In the genomic region with DNA sequence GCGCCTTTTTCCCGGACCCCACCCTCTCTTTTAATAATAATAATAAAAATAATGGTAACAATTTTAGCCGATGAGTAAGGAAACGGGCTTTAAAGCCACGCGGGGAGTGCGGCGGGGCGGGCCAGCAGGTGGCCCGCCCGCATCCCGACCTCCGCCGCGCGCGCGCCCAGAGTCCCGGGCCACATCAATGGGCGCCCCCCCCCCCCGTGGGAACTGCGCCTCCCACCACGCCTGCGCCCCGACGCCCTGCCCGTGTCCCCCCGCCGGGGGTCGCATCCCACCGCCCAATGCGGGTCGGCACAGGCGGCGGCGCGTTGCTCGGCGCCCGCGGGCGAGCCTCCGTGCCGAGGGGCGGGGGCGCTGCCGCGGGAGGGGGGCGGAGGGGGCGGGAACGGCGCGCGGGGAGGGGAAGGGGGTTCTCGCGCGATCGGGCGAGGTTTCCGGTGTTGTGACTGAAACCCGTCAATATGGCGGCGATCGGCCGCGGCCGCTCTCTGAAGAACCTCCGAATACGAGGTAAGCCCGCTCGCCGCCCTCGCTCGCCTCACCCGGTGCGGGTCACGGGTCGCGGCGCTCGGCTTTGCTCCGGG, we compare ENCODE assay signal across 8 mouse cellular contexts. TPM values are rescaled to one million over a fixed set of nuclear protein-coding genes. Genes with fewer than 3 reads are reported as not detected.
DNase-seq lines count a peak whose midpoint lies in the region; ATAC-seq lines count a peak whose summit lies in the region.

A gene (plus strand): TSS at position 444 of the 590 bp plus-strand sequence.

- ATAC-seq in hindbrain, embryonic 16.5 days: peak; percentile 91
- ATAC-seq in megakaryocyte progenitor cell, adult 5-6 weeks (replicated peaks; ENCODE audit: poor library complexity): peak; percentile 55

- H3K27ac ChIP-seq in hindbrain, embryonic 16.5 days (ENCODE audit: low read depth, low read length): peak within 1 kb of the TSS; percentile 95

- H3K4me2 ChIP-seq in hindbrain, embryonic 16.5 days (ENCODE audit: low read length): peak within 1 kb of the TSS; percentile 92

- peak; percentile 83 for DNase-seq in T-cell, adult 2 months (ENCODE audit: low spot score)
- peak; percentile 84 to 92 for DNase-seq in cerebellum, postnatal 25 days
- peak; percentile 83 for DNase-seq in gastrocnemius, adult 18-20 months (ENCODE audit: low spot score)
- DNase-seq in left cerebral cortex, postnatal 10 days (ENCODE audit: extremely low spot score in 1 of 2, low spot score in 2 of 2): peak; percentile 61 to 93
- DNase-seq in right cerebral cortex, postnatal 10 days (ENCODE audit: low spot score in 2 of 2): peak; percentile 88 to 91
- peak; percentile 84 for DNase-seq in urinary bladder, postnatal 25 days (ENCODE audit: low spot score)

- H3K36me3 ChIP-seq in hindbrain, embryonic 16.5 days (ENCODE audit: control insufficient read depth, insufficient read depth, low read length): no peaks in the 10 kb centered on the region

- H3K9me3 ChIP-seq in hindbrain, embryonic 16.5 days (ENCODE audit: control insufficient read depth, low read length): no peaks in the 10 kb centered on the region

- H3K27me3 ChIP-seq in hindbrain, embryonic 16.5 days (replicated peaks; ENCODE audit: control insufficient read depth, insufficient read depth, low read length): no peaks in the 10 kb centered on the region

- peak within 1 kb of the TSS; percentile 94 for H3K9ac ChIP-seq in hindbrain, embryonic 16.5 days (ENCODE audit: low read depth, low read length)

- intact Hi-C loops in left cerebral cortex, postnatal 10 days (cut with DNase I): loop anchor here (2.0 kb wide), 1 partner anchor 17 kb away; no protein-coding TSS in a partner anchor

- peaks cover 14% of the 10 kb centered on the region for H3K4me1 ChIP-seq in hindbrain, embryonic 16.5 days (ENCODE audit: control insufficient read depth, insufficient read depth, low read depth, low read length)

- peak within 1 kb of the TSS; percentile 61 for H3K4me3 ChIP-seq in hindbrain, embryonic 16.5 days (ENCODE audit: low read length)

- 1% methylated on average over 62 of the region's 82 CpGs for WGBS in hindbrain, embryonic 16.5 days

RNA-seq across cellular contexts. Expression of the gene that starts here (rescaled TPM):
- total RNA-seq in gastrocnemius, adult 18-20 months (2021): 10 to 100 TPM; 10.0 to 13.3 TPM
- 50.5 and 51.6 TPM in 2 replicates for polyA plus RNA-seq in hindbrain, embryonic 16.5 days (2015; fragmentation: Nextera tagmentation; extraction: Ambion mirVana)
- 10 to 100 TPM; 33.9 to 34.2 TPM for total RNA-seq in left cerebral cortex, postnatal 10 days (2021)
- total RNA-seq in megakaryocyte progenitor cell, adult 5-6 weeks (2015): 26.0 and 29.8 TPM in 2 replicates
- total RNA-seq in megakaryocyte progenitor cell, adult 5-6 weeks (2017): 19.4 and 29.6 TPM in 2 replicates

Comparison
In these comparisons a context has a peak if more than half of its experiments do, and no peak if none do; other contexts are left out.
1. Peak in every context shown above with its lines: DNase-seq, ATAC-seq, H3K4me3 ChIP-seq and H3K27ac ChIP-seq.